Mouse (Mus musculus): Measurements from ENCODE around the gene Gm13271. TPM values are rescaled to one million over a fixed set of nuclear protein-coding genes. Genes with fewer than 3 reads are reported as not detected.
"Not testable (repeated sequence)": the region's sequence is repeated elsewhere in the genome, so short reads cannot be mapped to it uniquely, and the experiment has no call there.

Gm13271 gene
- polyA plus RNA-seq, 1 experiment from 2014 or later, result not detected

- not testable (repeated sequence) for ATAC-seq (ENCODE audit: insufficient number of reproducible peaks, insufficient read depth, low FRiP score, low TSS enrichment); H3K4me3 ChIP-seq; H3K4me2 ChIP-seq (replicated peaks); H3K4me1 ChIP-seq; H3K9me3 ChIP-seq; H3K36me3 ChIP-seq; H3K27me3 ChIP-seq; H3K9ac ChIP-seq; H3K27ac ChIP-seq
- no CpG with 5 or more reads among the region's 28 CpGs for WGBS
Observed at GRCm38 (mm10) chr4:88797097-88797496, 42.4 kb downstream of the Gm13271 start, which contains the start of gene Gm13279. Gene Gm13279, plus strand, starts transcription at chr4:88797397.

- not testable (repeated sequence) for H3K27me3 ChIP-seq; H3K27ac ChIP-seq; H3K9me3 ChIP-seq; H3K4me1 ChIP-seq; H3K36me3 ChIP-seq; H3K4me3 ChIP-seq; H3K4me2 ChIP-seq (replicated peaks); ATAC-seq (ENCODE audit: insufficient number of reproducible peaks, insufficient read depth, low FRiP score, low TSS enrichment); H3K9ac ChIP-seq
- WGBS, result 10% methylated on average over 6 of the region's 7 CpGs
Observed at GRCm38 (mm10) chr4:88799365-88799764, 44.7 kb downstream of the Gm13271 start, which contains the start of gene Gm13285. Gene Gm13285, plus strand, starts transcription at chr4:88799665.

- not testable (repeated sequence) for H3K4me2 ChIP-seq (replicated peaks); H3K9ac ChIP-seq; ATAC-seq (ENCODE audit: insufficient number of reproducible peaks, insufficient read depth, low FRiP score, low TSS enrichment); H3K36me3 ChIP-seq; H3K9me3 ChIP-seq; H3K27ac ChIP-seq; H3K4me3 ChIP-seq; H3K4me1 ChIP-seq; H3K27me3 ChIP-seq
- WGBS, result no CpG with 5 or more reads among the region's 29 CpGs
Observed at GRCm38 (mm10) chr4:88802954-88803353, 48.3 kb downstream of the Gm13271 start, which contains the start of gene Gm13287. Gene Gm13287, plus strand, starts transcription at chr4:88803254.

Other genes with a start within 250 kb of the Gm13271 start
- gene Ifnb1, start 232.1 kb upstream of the Gm13271 start, polyA plus RNA-seq (2016; fragmentation: Nextera tagmentation; extraction: Ambion mirVana), result not detected in 2 replicates
- not detected in 2 replicates for gene Ifna15, start 196.6 kb upstream of the Gm13271 start, polyA plus RNA-seq (2016; fragmentation: Nextera tagmentation; extraction: Ambion mirVana)
- gene Ifna14, start 183.1 kb upstream of the Gm13271 start, polyA plus RNA-seq (2016; fragmentation: Nextera tagmentation; extraction: Ambion mirVana), result not detected in 2 replicates
- not detected in 2 replicates for gene Ifna9, start 162.5 kb upstream of the Gm13271 start, polyA plus RNA-seq (2016; fragmentation: Nextera tagmentation; extraction: Ambion mirVana)
- not detected in 2 replicates for gene Ifna12, start 151.5 kb upstream of the Gm13271 start, polyA plus RNA-seq (2016; fragmentation: Nextera tagmentation; extraction: Ambion mirVana)
- not detected in 2 replicates for gene C87499, start 120.5 kb upstream of the Gm13271 start, polyA plus RNA-seq (2016; fragmentation: Nextera tagmentation; extraction: Ambion mirVana)
- not detected in 2 replicates for gene Ifna13, start 110.4 kb upstream of the Gm13271 start, polyA plus RNA-seq (2016; fragmentation: Nextera tagmentation; extraction: Ambion mirVana)
- gene Ifna16, start 77.9 kb upstream of the Gm13271 start, polyA plus RNA-seq (2016; fragmentation: Nextera tagmentation; extraction: Ambion mirVana), result not detected in 2 replicates
- not detected in 2 replicates for gene Ifna2, start 71.0 kb upstream of the Gm13271 start, polyA plus RNA-seq (2016; fragmentation: Nextera tagmentation; extraction: Ambion mirVana)
- not detected in 2 replicates for gene Ifnab, start 63.5 kb upstream of the Gm13271 start, polyA plus RNA-seq (2016; fragmentation: Nextera tagmentation; extraction: Ambion mirVana)
- gene Gm26566, start 33.1 kb upstream of the Gm13271 start, polyA plus RNA-seq (2016; fragmentation: Nextera tagmentation; extraction: Ambion mirVana), result 1.5 and 1.8 TPM in 2 replicates
- gene Klhl9, start 32.4 kb upstream of the Gm13271 start, polyA plus RNA-seq (2016; fragmentation: Nextera tagmentation; extraction: Ambion mirVana), result 130 and 143 TPM in 2 replicates
- gene Gm13283, start 5.3 kb downstream of the Gm13271 start, polyA plus RNA-seq (2016; fragmentation: Nextera tagmentation; extraction: Ambion mirVana), result 0.32 and 0.41 TPM in 2 replicates
- 0.37 TPM in 1 of 2 replicates, not detected in the other for gene Gm13290, start 19.0 kb downstream of the Gm13271 start, polyA plus RNA-seq (2016; fragmentation: Nextera tagmentation; extraction: Ambion mirVana)
- not detected in 2 replicates for gene Gm13289, start 22.1 kb downstream of the Gm13271 start, polyA plus RNA-seq (2016; fragmentation: Nextera tagmentation; extraction: Ambion mirVana)
- gene Gm13272, start 25.0 kb downstream of the Gm13271 start, polyA plus RNA-seq (2016; fragmentation: Nextera tagmentation; extraction: Ambion mirVana), result not detected in 2 replicates
- gene Ifnz, start 27.3 kb downstream of the Gm13271 start, polyA plus RNA-seq (2016; fragmentation: Nextera tagmentation; extraction: Ambion mirVana), result 0.20 and 0.32 TPM in 2 replicates
- gene Gm13276, start 30.8 kb downstream of the Gm13271 start, polyA plus RNA-seq (2016; fragmentation: Nextera tagmentation; extraction: Ambion mirVana), result not detected in 2 replicates
- gene Gm13277, start 33.8 kb downstream of the Gm13271 start, polyA plus RNA-seq (2016; fragmentation: Nextera tagmentation; extraction: Ambion mirVana), result not detected in 2 replicates
- gene Gm13278, start 36.7 kb downstream of the Gm13271 start, polyA plus RNA-seq (2016; fragmentation: Nextera tagmentation; extraction: Ambion mirVana), result not detected in 2 replicates
- gene Gm13275, start 39.6 kb downstream of the Gm13271 start, polyA plus RNA-seq (2016; fragmentation: Nextera tagmentation; extraction: Ambion mirVana), result not detected in 2 replicates
- gene Gm13279, start 42.5 kb downstream of the Gm13271 start, polyA plus RNA-seq (2016; fragmentation: Nextera tagmentation; extraction: Ambion mirVana), result not detected in 2 replicates
- gene Gm13285, start 44.8 kb downstream of the Gm13271 start, polyA plus RNA-seq (2016; fragmentation: Nextera tagmentation; extraction: Ambion mirVana), result 1.0 and 1.5 TPM in 2 replicates
- gene Gm13287, start 48.4 kb downstream of the Gm13271 start, polyA plus RNA-seq (2016; fragmentation: Nextera tagmentation; extraction: Ambion mirVana), result not detected in 2 replicates
- 0.15 TPM in 1 of 2 replicates, not detected in the other for gene Gm13288, start 50.7 kb downstream of the Gm13271 start, polyA plus RNA-seq (2016; fragmentation: Nextera tagmentation; extraction: Ambion mirVana)
- gene Ifna7, start 61.4 kb downstream of the Gm13271 start, polyA plus RNA-seq (2016; fragmentation: Nextera tagmentation; extraction: Ambion mirVana), result not detected in 2 replicates
- not detected in 2 replicates for gene Ifna11, start 65.1 kb downstream of the Gm13271 start, polyA plus RNA-seq (2016; fragmentation: Nextera tagmentation; extraction: Ambion mirVana)
- gene Ifna6, start 72.5 kb downstream of the Gm13271 start, polyA plus RNA-seq (2016; fragmentation: Nextera tagmentation; extraction: Ambion mirVana), result not detected in 2 replicates
- not detected in 2 replicates for gene Ifna5, start 80.7 kb downstream of the Gm13271 start, polyA plus RNA-seq (2016; fragmentation: Nextera tagmentation; extraction: Ambion mirVana)
- gene Ifna4, start 87.0 kb downstream of the Gm13271 start, polyA plus RNA-seq (2016; fragmentation: Nextera tagmentation; extraction: Ambion mirVana), result not detected in 2 replicates
- not detected in 2 replicates for gene Ifna1, start 95.2 kb downstream of the Gm13271 start, polyA plus RNA-seq (2016; fragmentation: Nextera tagmentation; extraction: Ambion mirVana)
- gene Ifne, start 125.3 kb downstream of the Gm13271 start, polyA plus RNA-seq (2016; fragmentation: Nextera tagmentation; extraction: Ambion mirVana), result not detected in 2 replicates